Mouse (Mus musculus) MEL (cell line): ENCODE data around the gene Wasl. TPM values are rescaled to one million over a fixed set of nuclear protein-coding genes. Genes with fewer than 3 reads are reported as not detected.

Source experiments
- DNase-seq: peaks from one replicate; pipeline ENCODE4 v3.0.0; 2011; ENCODE audit warnings: low read depth, low spot score
- H3K27ac ChIP-seq: 2 replicates; pipeline ENCODE4 v1.5.1; 2012; ENCODE audit warnings: low read depth, mild to moderate bottlenecking, control low read depth, low read length, moderate library complexity; ENCODE audit not compliant: control insufficient read depth
- H3K27me3 ChIP-seq, 2 experiments: fragments of 150-350 bp in 1 of 2; sonication (generic) in 1 of 2; 2 replicates each; pipeline ENCODE4 v1.6.1; 2012; ENCODE audit warnings: low read length in 2 of 2, mild to moderate bottlenecking in 2 of 2, improper control_type of control experiment in 1 of 2, moderate library complexity in 1 of 2; ENCODE audit not compliant: insufficient read depth in 2 of 2, control insufficient read depth in 1 of 2
- H3K36me3 ChIP-seq, 2 experiments: 2 replicates each; pipeline ENCODE4 v1.6.1; 2012 to 2014; ENCODE audit warnings: low read length in 2 of 2, improper control_type of control experiment in 1 of 2, inconsistent platforms in 1 of 2, mild to moderate bottlenecking in 1 of 2; ENCODE audit not compliant: insufficient read depth in 2 of 2, control insufficient read depth in 1 of 2
- H3K4me1 ChIP-seq, 2 experiments: fragments of 150-350 bp in 1 of 2; sonication (generic) in 1 of 2; 2 replicates each; pipeline ENCODE4 v1.6.1; 2012; ENCODE audit warnings: low read length in 2 of 2, improper control_type of control experiment in 1 of 2, mild to moderate bottlenecking in 1 of 2; ENCODE audit not compliant: insufficient read depth in 2 of 2, control insufficient read depth in 1 of 2
- H3K4me3 ChIP-seq, 2 experiments: fragments of 150-350 bp in 1 of 2; sonication (generic) in 1 of 2; 2 replicates each; pipeline ENCODE4 v1.5.1; 2012; ENCODE audit warnings: low read depth in 2 of 2, low read length in 2 of 2, mild to moderate bottlenecking in 2 of 2, moderate library complexity in 2 of 2, control low read depth in 1 of 2, improper control_type of control experiment in 1 of 2; ENCODE audit not compliant: control insufficient read depth in 1 of 2, insufficient read depth in 1 of 2
- H3K79me2 ChIP-seq: 2 replicates; pipeline ENCODE4 v1.6.1; 2012; ENCODE audit warnings: mild to moderate bottlenecking, low read length, moderate library complexity; ENCODE audit not compliant: control insufficient read depth, poor library complexity, insufficient read depth
- H3K9ac ChIP-seq: 2 replicates; pipeline ENCODE4 v1.6.1; 2012; ENCODE audit warnings: low read depth, mild to moderate bottlenecking, control low read depth, low read length, moderate library complexity; ENCODE audit not compliant: control insufficient read depth, poor library complexity, severe bottlenecking
- H3K9me3 ChIP-seq: fragments of 150-350 bp; sonication (generic); replicated peaks from 2 replicates; pipeline ENCODE4 v1.6.1; 2012; ENCODE audit warnings: mild to moderate bottlenecking, low read length, improper control_type of control experiment, moderate library complexity; ENCODE audit not compliant: insufficient read depth
- BHLHE40 ChIP-seq: IDR thresholded peaks from 2 replicates; pipeline ENCODE4 v1.6.1; 2012; ENCODE audit warnings: low read depth, mild to moderate bottlenecking, inconsistent platforms, low read length, improper control_type of control experiment, borderline replicate concordance
- CHD1 ChIP-seq: IDR thresholded peaks from 2 replicates; pipeline ENCODE4 v1.6.1; 2012; ENCODE audit warnings: low read depth, mild to moderate bottlenecking, inconsistent platforms, low read length, improper control_type of control experiment
- ELF1 ChIP-seq: IDR thresholded peaks from 2 replicates; pipeline ENCODE4 v1.6.1; 2014; ENCODE audit warnings: low read depth, mild to moderate bottlenecking, inconsistent platforms, low read length, improper control_type of control experiment, moderate library complexity
- EP300 ChIP-seq, 2 experiments: IDR thresholded peaks; 2 replicates each; pipeline ENCODE4 v1.6.1; 2011; ENCODE audit warnings: improper control_type of control experiment in 2 of 2, low read length in 2 of 2, low read depth in 1 of 2, mild to moderate bottlenecking in 1 of 2
- ETS1 ChIP-seq: IDR thresholded peaks from 2 replicates; pipeline ENCODE4 v1.6.1; 2012; ENCODE audit warnings: low read depth, mild to moderate bottlenecking, inconsistent platforms, low read length, improper control_type of control experiment, moderate library complexity
- HCFC1 ChIP-seq: IDR thresholded peaks from 2 replicates; pipeline ENCODE4 v1.6.1; 2012; ENCODE audit warnings: low read depth, mild to moderate bottlenecking, inconsistent platforms, low read length, improper control_type of control experiment, moderate library complexity
- JUND ChIP-seq: IDR thresholded peaks from 2 replicates; pipeline ENCODE4 v1.6.1; 2011; ENCODE audit warnings: low read depth, mild to moderate bottlenecking, improper control_type of control experiment, low read length
- KAT2A ChIP-seq: conservative IDR thresholded peaks from 2 replicates; pipeline ENCODE4 v1.6.1; 2012; ENCODE audit warnings: low read depth, low read length, improper control_type of control experiment, inconsistent platforms
- MYC ChIP-seq: IDR thresholded peaks from 2 replicates; pipeline ENCODE4 v1.6.1; 2011; ENCODE audit warnings: low read depth, mild to moderate bottlenecking, low read length, improper control_type of control experiment, moderate library complexity
- POLR2AphosphoS5 ChIP-seq: IDR thresholded peaks from 2 replicates; pipeline ENCODE4 v1.6.1; 2012; ENCODE audit warnings: low read depth, borderline replicate concordance, mild to moderate bottlenecking, inconsistent platforms, low read length, moderate library complexity, mixed read lengths
- RAD21 ChIP-seq: IDR thresholded peaks from 2 replicates; pipeline ENCODE4 v1.6.1; 2011; ENCODE audit warnings: mild to moderate bottlenecking, low read depth, low read length, improper control_type of control experiment
- RCOR1 ChIP-seq: IDR thresholded peaks from 2 replicates; pipeline ENCODE4 v1.6.1; 2012; ENCODE audit warnings: low read depth, mild to moderate bottlenecking, inconsistent platforms, low read length, improper control_type of control experiment
- SMC3 ChIP-seq: IDR thresholded peaks from 2 replicates; pipeline ENCODE4 v1.6.1; 2011; ENCODE audit warnings: low read depth, low read length, improper control_type of control experiment
- TAL1 ChIP-seq: IDR thresholded peaks from 2 replicates; pipeline ENCODE4 v1.6.1; 2012; ENCODE audit warnings: mild to moderate bottlenecking, inconsistent platforms, low read length, moderate library complexity, mixed read lengths
- UBTF ChIP-seq: IDR thresholded peaks from 2 replicates; pipeline ENCODE4 v1.6.1; 2012; ENCODE audit warnings: low read depth, mild to moderate bottlenecking, inconsistent platforms, low read length, improper control_type of control experiment, moderate library complexity, borderline replicate concordance; ENCODE audit not compliant: insufficient read depth
- USF1 ChIP-seq: IDR thresholded peaks from 2 replicates; pipeline ENCODE4 v1.6.1; 2014; ENCODE audit warnings: low read depth, mild to moderate bottlenecking, inconsistent platforms, low read length, improper control_type of control experiment, moderate library complexity
- ZC3H11A ChIP-seq: IDR thresholded peaks from 2 replicates; pipeline ENCODE4 v1.6.1; 2012; ENCODE audit warnings: low read depth, mild to moderate bottlenecking, inconsistent platforms, low read length, improper control_type of control experiment
- polyA plus RNA-seq, 2 experiments: library from polyadenylated mRNA; stranded (reverse) in 1 of 2; unstranded in 1 of 2; fragments of >175 nt in 1 of 2; fragments of >200 nt in 1 of 2; gene quantifications; 2 replicates each; pipeline versions ENCODE4 v1.2.1 to v1.2.4; 2012; ENCODE audit warnings: low replicate concordance in 2 of 2, low read depth in 1 of 2; ENCODE audit not compliant: insufficient read length in 2 of 2, insufficient read depth in 1 of 2, missing spikeins in 1 of 2
- total RNA-seq: library from RNA; depleted of rRNA; stranded (reverse); fragments of 300-350 nt; gene quantifications from 2 replicates; pipeline ENCODE4 v1.2.3, GENCODE M21; 2012

Gene Wasl
- total and polyA plus RNA-seq, 3 experiments = 4.3 to 33.3 (median 9.5) TPM

GRCm38 (mm10) chr6:24707499-24707898 lies 42.7 kb upstream of the Wasl start:
- DNase-seq = no peak
- Histone ChIP-seq H3K36me3 (no peaks in the 10 kb centered on the region), H3K27ac (no peak overlapping the region), H3K79me2 (no peaks in the 10 kb centered on the region), H3K4me1 (no peaks in the 10 kb centered on the region), H3K4me3 (no peak overlapping the region), H3K9me3 (no peaks in the 10 kb centered on the region), H3K27me3 (no peaks in the 10 kb centered on the region; a peak in 1 of 4 replicates), H3K9ac (no peak overlapping the region)
- no peak for TF ChIP-seq EP300 (IDR thresholded peaks at IDR 0.05; ENCODE audit: low read depth in 1 of 2, low read length in 2 of 2)
- TF ChIP-seq SMC3 = no peak
- TF ChIP-seq KAT2A = no peak
- no peak for TF ChIP-seq RAD21
- no peak for TF ChIP-seq BHLHE40
- TF ChIP-seq ZC3H11A = no peak
- no peak for TF ChIP-seq USF1
- no peak for TF ChIP-seq ETS1
- no peak for TF ChIP-seq UBTF
- no peak for TF ChIP-seq CHD1

GRCm38 (mm10) chr6:24707090-24707489 lies 42.3 kb upstream of the Wasl start:
- peak; percentile 31 for DNase-seq
- H3K27ac ChIP-seq = no peak overlapping the region
- TF ChIP-seq TAL1 = no peak
- TF ChIP-seq MYC = no peak
- TF ChIP-seq ELF1 = no peak
- no peak for TF ChIP-seq RCOR1
- TF ChIP-seq JUND = no peak
- TF ChIP-seq, all 39 proteins: peak for 0
- H3K4me3 ChIP-seq = no peak overlapping the region
- no peaks in the 10 kb centered on the region for H3K4me1 ChIP-seq
- no peak overlapping the region for H3K9ac ChIP-seq
- no peaks in the 10 kb centered on the region for H3K36me3 ChIP-seq
- H3K27me3 ChIP-seq = no peaks in the 10 kb centered on the region; a peak in 1 of 4 replicates
- H3K9me3 ChIP-seq = no peaks in the 10 kb centered on the region
- no peaks in the 10 kb centered on the region for H3K79me2 ChIP-seq

- H3K27me3 ChIP-seq = no peaks in the 10 kb centered on the region; a peak in 2 of 4 replicates
- no peak overlapping the region for H3K27ac ChIP-seq
- H3K9ac ChIP-seq = no peak overlapping the region
- no peak for DNase-seq
- no peaks in the 10 kb centered on the region for H3K79me2 ChIP-seq
- H3K4me3 ChIP-seq = no peak overlapping the region
- H3K4me1 ChIP-seq = no peaks in the 10 kb centered on the region
- no peaks in the 10 kb centered on the region for H3K36me3 ChIP-seq
- TF ChIP-seq POLR2AphosphoS5 = no peak
- TF ChIP-seq HCFC1 = no peak
- TF ChIP-seq, all 39 proteins: peak for 0
- H3K9me3 ChIP-seq = no peaks in the 10 kb centered on the region
Observed at GRCm38 (mm10) chr6:24697216-24697615, 32.4 kb upstream of the Wasl start.
